Mouse (Mus musculus): ENCODE data around the gene Cyp2w1.

Cyp2w1 gene

DNA sequence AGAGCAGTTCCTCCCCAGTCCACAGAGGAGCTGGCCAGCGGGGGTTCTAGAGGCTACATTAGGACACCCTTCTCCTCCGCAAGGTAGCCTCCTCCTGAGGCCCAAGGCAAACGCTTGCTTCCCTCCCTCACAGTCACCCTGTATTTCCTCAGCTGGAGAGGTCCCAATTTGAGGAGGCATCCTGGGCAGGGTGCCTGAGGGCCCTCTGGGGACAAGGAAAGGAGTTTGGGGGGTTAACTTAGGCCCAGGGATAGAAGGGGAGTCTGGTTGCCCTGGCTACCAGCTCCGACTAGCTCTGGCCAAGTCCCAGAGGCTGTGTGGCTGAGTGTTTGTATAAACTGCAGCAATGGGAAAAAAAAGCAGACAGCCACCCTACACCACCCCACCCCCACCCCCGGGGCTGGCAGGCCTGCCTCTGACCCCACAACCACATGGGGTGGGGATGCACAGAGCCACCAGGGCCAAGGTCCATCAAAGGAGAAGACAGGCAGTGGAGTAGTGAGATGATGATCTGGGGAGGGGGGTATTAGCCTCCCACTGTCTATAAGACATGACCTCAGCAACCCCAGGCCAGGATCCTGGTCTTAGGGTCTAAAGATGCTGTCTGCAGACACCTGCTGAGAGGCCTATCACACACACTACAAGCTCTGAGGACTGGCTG is 12.6 kb downstream of the Cyp2w1 start:
- DNase-seq (ENCODE audit: low read depth, low spot score), result no peak

DNA sequence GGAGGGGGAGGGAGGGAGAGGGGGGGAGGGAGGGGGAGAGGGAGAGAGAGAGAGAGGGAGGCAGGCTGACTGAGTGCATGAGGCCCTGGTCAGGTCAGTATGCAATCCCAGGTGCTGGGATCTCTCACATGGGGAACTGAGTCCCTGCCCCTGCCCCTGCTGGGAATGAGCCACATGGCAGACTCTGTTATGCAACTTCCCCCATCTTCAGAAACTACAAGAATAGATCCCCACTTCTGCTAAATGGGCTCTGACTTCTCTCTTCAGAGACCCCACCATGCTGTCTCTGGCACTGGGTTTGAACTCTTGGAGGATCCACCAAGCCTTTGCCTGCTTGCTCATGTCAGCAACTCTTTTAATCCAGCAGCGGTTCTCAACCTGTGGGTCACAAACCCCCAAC is 13.4 kb downstream of the Cyp2w1 start:
- DNase-seq (ENCODE audit: low read depth, low spot score), result peak; percentile 60

- DNase-seq (ENCODE audit: low read depth, low spot score), result no peak
Observed at GRCm38 (mm10) chr5:139366484-139366883, 14.1 kb downstream of the Cyp2w1 start.

DNA sequence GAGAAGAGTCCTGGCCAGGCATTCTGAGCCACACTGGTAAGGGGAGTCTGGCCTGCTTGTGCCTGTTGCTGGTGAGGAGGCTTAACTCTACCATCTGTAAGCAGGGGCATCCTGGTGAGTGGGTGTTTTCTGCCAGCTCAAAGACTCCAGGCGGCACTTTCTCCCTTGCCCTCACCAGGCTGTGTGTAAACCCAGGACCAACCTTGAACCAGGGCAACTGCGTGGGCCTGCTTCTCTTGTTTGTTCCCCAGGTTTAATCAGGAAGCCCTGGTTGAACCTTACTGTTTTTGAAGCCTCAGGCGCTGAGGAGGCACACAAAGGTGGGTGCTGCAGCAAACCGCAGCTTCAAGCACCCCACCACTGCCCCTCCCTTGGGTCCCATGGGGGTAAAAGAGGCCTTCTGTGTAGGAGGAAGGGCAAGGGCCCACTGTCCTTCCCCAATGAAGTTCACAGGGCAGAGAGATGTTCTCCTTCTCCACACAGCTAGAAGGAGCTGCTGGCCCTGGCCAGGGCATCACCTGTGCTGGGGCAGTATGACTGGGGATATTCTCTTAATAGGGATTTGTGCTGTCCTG is 15.6 kb downstream of the Cyp2w1 start:
- DNase-seq (ENCODE audit: low read depth, low spot score), result no peak

GRCm38 (mm10) chr5:139368638-139369320 is 16.4 kb downstream of the Cyp2w1 start:
- DNase-seq (ENCODE audit: low read depth, low spot score), result no peak

GRCm38 (mm10) chr5:139370336-139370735 is 17.9 kb downstream of the Cyp2w1 start:
- no peak for DNase-seq (ENCODE audit: low read depth, low spot score)

DNA sequence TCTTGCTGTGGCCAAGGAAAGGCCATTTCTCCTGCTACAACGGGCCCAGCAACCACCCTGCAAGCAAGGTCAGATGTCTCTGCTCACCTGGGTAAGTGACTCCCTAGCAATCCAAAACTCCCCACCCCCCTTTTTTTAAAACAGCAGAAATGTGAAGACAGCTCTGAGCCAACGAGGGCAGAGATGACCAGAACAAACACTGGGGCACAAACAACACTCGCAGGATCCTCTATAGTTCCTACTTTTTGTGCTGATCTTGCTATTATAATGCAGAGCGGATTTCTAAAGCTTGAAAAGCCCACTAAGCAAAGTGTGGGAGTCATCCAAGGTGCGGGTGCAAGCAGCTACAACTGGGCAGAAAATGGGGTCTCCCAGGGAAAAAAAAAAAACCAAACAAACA is 18.7 kb downstream of the Cyp2w1 start:
- no peak for DNase-seq (ENCODE audit: low read depth, low spot score)

- peak; percentile 94 for DNase-seq (ENCODE audit: low read depth, low spot score)
Observed at GRCm38 (mm10) chr5:139371631-139372401, 19.4 kb downstream of the Cyp2w1 start.

GRCm38 (mm10) chr5:139373126-139373525 is 20.7 kb downstream of the Cyp2w1 start:
- no peak for DNase-seq (ENCODE audit: low read depth, low spot score)

GRCm38 (mm10) chr5:139373889-139374444 is 21.6 kb downstream of the Cyp2w1 start:
- DNase-seq (ENCODE audit: low read depth, low spot score), result no peak

- DNase-seq (ENCODE audit: low read depth, low spot score), result no peak
Observed at GRCm38 (mm10) chr5:139374841-139375240, 22.4 kb downstream of the Cyp2w1 start.

- no peak for DNase-seq (ENCODE audit: low read depth, low spot score)
Observed at GRCm38 (mm10) chr5:139377468-139378270, 25.3 kb downstream of the Cyp2w1 start, which contains the start of gene Gpr146. Gene Gpr146 (plus strand): TSS chr5:139377697.

GRCm38 (mm10) chr5:139378271-139378556 is 25.8 kb downstream of the Cyp2w1 start:
- no peak for DNase-seq (ENCODE audit: low read depth, low spot score)

DNA sequence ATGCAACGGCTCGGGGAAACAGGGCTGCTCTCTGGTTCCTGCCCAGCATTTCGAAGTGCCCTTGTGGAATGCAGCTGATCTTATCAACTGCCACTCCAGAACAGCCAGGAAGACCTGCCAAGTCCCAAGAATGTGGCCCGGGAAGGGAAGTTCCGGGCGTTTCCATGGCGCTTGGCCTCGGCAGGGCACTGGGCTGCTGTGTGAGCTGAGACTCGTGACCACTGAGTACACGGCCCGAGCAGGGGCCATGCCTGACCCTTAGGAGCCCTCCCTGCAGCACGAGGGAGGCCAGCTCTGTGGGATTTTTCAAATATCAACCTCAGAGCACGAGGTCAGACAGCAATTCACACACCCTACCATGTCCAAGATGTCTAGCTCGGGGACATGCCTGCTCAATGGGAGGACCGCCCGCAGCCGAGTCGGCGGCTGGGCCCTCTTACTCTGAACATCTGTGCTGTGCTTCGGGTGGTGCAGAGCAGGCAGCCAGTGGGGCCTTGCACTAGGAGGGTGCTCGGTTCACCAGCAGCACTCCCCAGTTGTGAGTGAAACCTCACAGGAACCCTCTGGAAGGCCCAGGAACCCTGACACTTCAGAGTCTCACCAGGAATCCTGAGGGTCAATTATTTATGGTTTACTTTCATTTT is 26.7 kb downstream of the Cyp2w1 start:
- no peak for DNase-seq (ENCODE audit: low read depth, low spot score)

- DNase-seq (ENCODE audit: low read depth, low spot score), result no peak
Observed at GRCm38 (mm10) chr5:139379771-139380384, 27.5 kb downstream of the Cyp2w1 start.

DNA sequence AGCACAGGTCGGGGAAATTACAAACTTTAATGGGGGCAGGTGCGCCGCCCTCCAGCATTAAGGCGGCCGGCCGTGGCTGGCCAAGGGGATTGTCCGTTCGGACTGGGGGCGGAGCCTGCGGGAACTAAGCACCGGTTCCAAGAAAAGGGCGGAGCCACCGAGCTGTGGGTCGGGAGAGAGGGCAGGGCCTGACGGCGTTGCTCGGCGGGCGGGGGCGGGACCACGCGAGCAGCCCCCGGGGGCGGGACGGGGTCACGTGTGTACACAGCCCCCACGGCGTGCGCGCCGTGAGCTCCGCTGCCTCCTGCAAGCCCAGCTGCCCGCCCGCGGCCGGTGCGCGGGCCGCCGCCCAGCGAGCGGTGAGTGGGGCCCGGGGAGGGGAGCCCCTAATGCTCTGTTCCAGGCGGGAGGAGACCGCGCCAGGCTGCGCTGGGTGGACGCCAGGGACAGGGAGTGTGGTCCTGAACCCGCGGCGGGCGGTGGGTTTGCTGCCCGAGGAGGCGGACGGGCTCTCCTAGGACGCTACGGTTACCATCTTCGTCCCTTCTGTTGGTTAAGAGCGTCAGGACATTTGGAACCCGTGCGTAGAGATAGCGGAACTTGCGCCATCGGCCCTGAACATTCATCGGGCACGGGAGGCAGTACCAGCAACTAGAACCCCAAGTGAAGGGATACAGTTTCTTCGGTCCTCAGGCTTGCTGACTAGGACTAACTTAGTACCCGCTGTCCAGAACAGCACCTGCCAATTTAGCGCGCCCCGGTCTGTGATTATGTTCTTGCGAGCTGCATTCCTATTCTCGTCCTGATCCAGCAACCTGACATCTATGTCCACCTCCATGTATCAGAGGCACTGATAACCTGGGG is 28.2 kb downstream of the Cyp2w1 start:
- DNase-seq (ENCODE audit: low read depth, low spot score), result peak; percentile 78

- DNase-seq (ENCODE audit: low read depth, low spot score), result peak; percentile 65
Observed at GRCm38 (mm10) chr5:139381586-139382513, 29.4 kb downstream of the Cyp2w1 start.

DNA sequence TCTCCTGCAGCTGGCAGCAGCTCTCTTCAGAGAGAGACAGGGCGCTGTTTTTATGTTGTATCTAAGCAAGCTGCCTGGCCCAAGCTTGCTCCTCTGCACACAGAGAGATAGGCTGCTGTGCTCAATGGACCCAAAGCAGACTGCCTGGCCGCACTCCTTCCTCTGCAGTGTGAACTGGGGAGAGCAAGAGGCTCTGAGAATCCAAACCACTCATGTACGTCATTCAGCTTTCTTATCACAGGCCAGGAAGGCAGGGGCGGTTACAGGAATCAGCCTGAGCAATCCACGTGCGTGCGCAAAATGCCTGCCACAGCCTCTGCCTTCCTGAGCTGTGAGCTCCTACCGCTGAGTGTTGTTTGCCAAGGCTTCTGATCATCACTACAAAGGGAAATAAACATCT is 30.3 kb downstream of the Cyp2w1 start:
- DNase-seq (ENCODE audit: low read depth, low spot score), result no peak
